Mouse (Mus musculus) stomach, embryonic 14.5 days (tissue): Measurements from ENCODE around the gene Hcar1. TPM values are rescaled to one million over a fixed set of nuclear protein-coding genes. Genes with fewer than 3 reads are reported as not detected.

ENCODE experiments used
- ATAC-seq: fragments of 200-750 bp; cut with Nextera tagmentation; 2 replicates; pipeline ENCODE4 v1.8.0; 2017; ENCODE audit warnings: low read depth, moderate TSS enrichment; ENCODE audit not compliant: insufficient number of reproducible peaks, insufficient read depth, low FRiP score
- H3K27ac ChIP-seq: fragments of 300-500 bp; sonication (generic); 2 replicates; pipeline ENCODE4 v1.5.1; 2014; ENCODE audit warnings: mild to moderate bottlenecking, low read length, moderate library complexity, mixed read lengths
- H3K27me3 ChIP-seq: fragments of 300-500 bp; sonication (generic); 2 replicates; pipeline ENCODE4 v1.6.1; 2014; ENCODE audit warnings: low read length, control low read depth, mixed read lengths; ENCODE audit not compliant: control insufficient read depth, insufficient read depth
- H3K36me3 ChIP-seq: fragments of 300-500 bp; sonication (generic); 2 replicates; pipeline ENCODE4 v1.6.1; 2014; ENCODE audit warnings: mild to moderate bottlenecking, control low read depth, low read length, moderate library complexity, mixed read lengths; ENCODE audit not compliant: control insufficient read depth, insufficient read depth
- H3K4me1 ChIP-seq: fragments of 300-500 bp; sonication (generic); 2 replicates; pipeline ENCODE4 v1.6.1; 2014; ENCODE audit warnings: low read length, control low read depth, mixed read lengths; ENCODE audit not compliant: control insufficient read depth, insufficient read depth
- H3K4me2 ChIP-seq: fragments of 300-500 bp; sonication (generic); replicated peaks from 2 replicates; pipeline ENCODE4 v1.6.1; 2014; ENCODE audit warnings: low read depth, low read length, control low read depth
- H3K4me3 ChIP-seq: fragments of 300-500 bp; sonication (generic); 2 replicates; pipeline ENCODE4 v1.5.1; 2014; ENCODE audit warnings: low read depth, low read length, control low read depth
- H3K9ac ChIP-seq: fragments of 300-500 bp; sonication (generic); replicated peaks from 2 replicates; pipeline ENCODE4 v1.6.1; 2014; ENCODE audit warnings: low read depth, mild to moderate bottlenecking, control low read depth, low read length, moderate library complexity, mixed read lengths
- H3K9me3 ChIP-seq: fragments of 300-500 bp; sonication (generic); 2 replicates; pipeline ENCODE4 v1.6.1; 2016; ENCODE audit warnings: low read depth, low read length, control low read depth; ENCODE audit not compliant: control insufficient read depth
- WGBS: fragments of 180-500 bp; shearing (Covaris S2); extraction: QIAGEN DNeasy Blood & Tissue Kit; methylation state at CpG from one replicate; pipeline ENCODE4 v1.1.7; 2014; 5-methylcytosine and 5-hydroxymethylcytosine counted together
- polyA plus RNA-seq: library from polyadenylated mRNA; unstranded; fragments of >200 nt; fragmentation: Nextera tagmentation; extraction: Ambion mirVana; gene quantifications from 2 replicates; pipeline ENCODE4 v1.2.1, GENCODE M21; 2014

The Hcar1 gene
- polyA plus RNA-seq: 1.6 and 2.3 TPM in 2 replicates

GRCm38 (mm10) chr5:123879928-123880327 lies at the start of gene Hcar1:
Gene Hcar1, minus strand, starts transcription at chr5:123880020.
- Histone ChIP-seq H3K4me3 (no peak within 1 kb of the TSS), H3K27ac (peak within 1 kb of the TSS; percentile 79), H3K27me3 (no peaks in the 10 kb centered on the region), H3K4me1 (peaks cover 19% of the 10 kb centered on the region; the same call in 1 of the 2 replicates), H3K36me3 (no peaks in the 10 kb centered on the region), H3K9me3 (no peaks in the 10 kb centered on the region), H3K4me2 (peak within 1 kb of the TSS; percentile 21), H3K9ac (0 out of 2 replicates have a peak within 1 kb of the TSS, but pooled peaks have one; percentile 7)
- peak; percentile 70; the same call in 1 of the 2 replicates for ATAC-seq
- 27% methylated on average over 12 of the region's 12 CpGs for WGBS

GRCm38 (mm10) chr5:123927118-123927517 lies 47.3 kb upstream of the Hcar1 start, which contains the start of gene Gm43518:
Gene Gm43518, plus strand, starts transcription at chr5:123927418.
- no peak within 1 kb of the TSS for H3K27ac ChIP-seq
- 94% methylated on average over 9 of the region's 9 CpGs for WGBS

DNA sequence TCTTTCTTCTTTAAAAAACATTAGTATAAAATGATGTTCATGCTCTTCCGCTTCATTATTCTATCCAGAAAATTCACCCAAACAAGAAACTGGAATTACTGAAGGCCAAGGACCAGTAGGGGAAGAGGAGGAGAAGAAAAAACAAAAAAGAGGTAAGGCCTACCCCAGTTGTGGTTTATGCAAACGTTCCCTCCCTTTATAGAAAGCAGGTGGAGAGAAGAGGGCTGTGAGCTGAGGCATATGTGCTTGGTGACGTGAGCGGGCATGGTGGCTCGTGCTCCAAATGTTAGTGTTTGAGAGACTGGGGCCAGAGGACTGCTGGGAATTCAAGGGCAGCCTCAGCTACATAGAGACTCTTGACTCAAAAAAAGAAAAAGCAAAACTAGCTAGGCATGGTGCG lies 42.3 kb upstream of the Hcar1 start:
- Histone ChIP-seq H3K36me3 (peaks cover 82% of the 10 kb centered on the region), H3K4me3 (no peak overlapping the region), H3K9ac (no peak overlapping the region), H3K4me2 (no peak overlapping the region), H3K9me3 (no peaks in the 10 kb centered on the region), H3K27me3 (no peaks in the 10 kb centered on the region), H3K4me1 (no peaks in the 10 kb centered on the region), H3K27ac (no peak overlapping the region)
- no peak for ATAC-seq
- 89% methylated on average over 6 of the region's 6 CpGs for WGBS

More at GRCm38 (mm10) chr5:123927118-123927517, 47.3 kb upstream of the Hcar1 start, which contains the start of gene Gm43518:
- Histone ChIP-seq H3K27me3 (no peaks in the 10 kb centered on the region), H3K9me3 (no peaks in the 10 kb centered on the region), H3K4me3 (no peak within 1 kb of the TSS), H3K36me3 (peaks cover 66% of the 10 kb centered on the region), H3K4me2 (no peak within 1 kb of the TSS), H3K4me1 (0 out of 2 replicates have a peak, but pooled peaks cover 4% of the 10 kb centered on the region), H3K9ac (no peak within 1 kb of the TSS)
- ATAC-seq: no peak

- Histone ChIP-seq H3K4me2 (no peak overlapping the region), H3K4me1 (no peaks in the 10 kb centered on the region), H3K9me3 (no peaks in the 10 kb centered on the region), H3K9ac (no peak overlapping the region), H3K27me3 (no peaks in the 10 kb centered on the region), H3K27ac (no peak overlapping the region), H3K36me3 (peaks cover 46% of the 10 kb centered on the region), H3K4me3 (no peak overlapping the region)
- 92% methylated on average over 3 of the region's 3 CpGs for WGBS
- ATAC-seq: no peak
Observed at GRCm38 (mm10) chr5:123914852-123915251, 35.0 kb upstream of the Hcar1 start.

GRCm38 (mm10) chr5:123907631-123907977 lies 27.8 kb upstream of the Hcar1 start:
- H3K27me3 ChIP-seq: no peaks in the 10 kb centered on the region
- H3K27ac ChIP-seq: no peak overlapping the region
- peaks cover 14% of the 10 kb centered on the region for H3K36me3 ChIP-seq
- H3K4me1 ChIP-seq: peaks cover 9% of the 10 kb centered on the region
- H3K4me3 ChIP-seq: peak overlapping the region; percentile 90
- no peaks in the 10 kb centered on the region for H3K9me3 ChIP-seq
- ATAC-seq: no peak
- H3K9ac ChIP-seq: peak overlapping the region; percentile 78
- peak overlapping the region; percentile 94 for H3K4me2 ChIP-seq
- 3% methylated on average over 10 of the region's 10 CpGs for WGBS

- H3K9ac ChIP-seq: peak within 1 kb of the TSS; percentile 78
- peaks cover 11% of the 10 kb centered on the region for H3K36me3 ChIP-seq
- H3K4me2 ChIP-seq: peak within 1 kb of the TSS; percentile 94
- H3K4me1 ChIP-seq: peaks cover 9% of the 10 kb centered on the region
- peak; percentile 94 for ATAC-seq
- peak within 1 kb of the TSS; percentile 82 for H3K27ac ChIP-seq
- no peaks in the 10 kb centered on the region for H3K9me3 ChIP-seq
- peak within 1 kb of the TSS; percentile 90 for H3K4me3 ChIP-seq
- no peaks in the 10 kb centered on the region for H3K27me3 ChIP-seq
- under 1% methylated on average over 56 of the region's 61 CpGs for WGBS
Observed at GRCm38 (mm10) chr5:123906976-123907630, 27.3 kb upstream of the Hcar1 start, which contains the start of gene Denr. Gene Denr, plus strand, starts transcription at chr5:123907175.

- WGBS: 70% methylated on average over 17 of the region's 17 CpGs
- no peaks in the 10 kb centered on the region for H3K27me3 ChIP-seq
- 0 out of 2 replicates have a peak overlapping the region, but pooled peaks have one; percentile 20 for H3K4me2 ChIP-seq
- H3K9me3 ChIP-seq: no peaks in the 10 kb centered on the region
- no peak overlapping the region for H3K27ac ChIP-seq
- H3K9ac ChIP-seq: no peak overlapping the region
- H3K4me1 ChIP-seq: peaks cover 9% of the 10 kb centered on the region
- no peak for ATAC-seq
- H3K4me3 ChIP-seq: peak overlapping the region; percentile 90; the same call in 1 of the 2 replicates
- peaks cover 11% of the 10 kb centered on the region for H3K36me3 ChIP-seq
Observed at GRCm38 (mm10) chr5:123906146-123906975, 26.5 kb upstream of the Hcar1 start.

- Histone ChIP-seq H3K36me3 (peaks cover 4% of the 10 kb centered on the region; the same call in 1 of the 2 replicates), H3K9me3 (no peaks in the 10 kb centered on the region), H3K4me1 (peaks cover 9% of the 10 kb centered on the region), H3K4me2 (no peak overlapping the region), H3K4me3 (no peak overlapping the region), H3K27ac (no peak overlapping the region), H3K9ac (no peak overlapping the region), H3K27me3 (no peaks in the 10 kb centered on the region)
- 69% methylated on average over 11 of the region's 11 CpGs for WGBS
- no peak for ATAC-seq
Observed at GRCm38 (mm10) chr5:123904059-123904672, 24.3 kb upstream of the Hcar1 start.
